Mouse (Mus musculus): ENCODE data around the gene Mxra8. TPM values are rescaled to one million over a fixed set of nuclear protein-coding genes. Genes with fewer than 3 reads are reported as not detected.
A peak's percentile ranks its signal among the peaks of the same experiment; 100 is the strongest.

Mxra8 gene
- 33.6 and 38.5 TPM in 2 replicates for polyA plus RNA-seq (2014; fragmentation: Nextera tagmentation; extraction: Ambion mirVana)

- Histone ChIP-seq H3K9me3 (ENCODE audit: control insufficient read depth, low read length) (no peaks in the 10 kb centered on the region), H3K9ac (ENCODE audit: low read length) (peak within 1 kb of the TSS; percentile 46), H3K27ac (ENCODE audit: low read depth, low read length) (no peak within 1 kb of the TSS; the same call in 1 of the 2 replicates), H3K27me3 (ENCODE audit: control insufficient read depth, insufficient read depth, low read length) (peaks cover 7% of the 10 kb centered on the region), H3K36me3 (ENCODE audit: control insufficient read depth, insufficient read depth, low read length) (peaks cover 2% of the 10 kb centered on the region; the same call in 1 of the 2 replicates), H3K4me3 (ENCODE audit: low read depth, low read length) (peak within 1 kb of the TSS; percentile 40), H3K4me2 (ENCODE audit: low read depth) (peak within 1 kb of the TSS; percentile 57), H3K4me1 (ENCODE audit: control insufficient read depth, insufficient read depth, low read length) (peaks cover 23% of the 10 kb centered on the region)
- DNase-seq (ENCODE audit: low spot score): peak; percentile 82
- under 1% methylated on average over 16 of the region's 16 CpGs for WGBS
- peak; percentile 77 for ATAC-seq (ENCODE audit: insufficient read depth, low FRiP score, low TSS enrichment)
Measured at GRCm38 (mm10) chr4:155839483-155839910, at the start of gene Mxra8. Gene Mxra8, plus strand, starts transcription at chr4:155839680.

GRCm38 (mm10) chr4:155790021-155790489 is 49.4 kb upstream of the Mxra8 start, which contains the start of gene Ankrd65:
Gene Ankrd65, plus strand, starts transcription at chr4:155790439.
- H3K9me3 ChIP-seq (ENCODE audit: control insufficient read depth, low read length): no peaks in the 10 kb centered on the region
- H3K27ac ChIP-seq (ENCODE audit: low read depth, low read length): no peak within 1 kb of the TSS
- H3K4me1 ChIP-seq (ENCODE audit: control insufficient read depth, insufficient read depth, low read length): no peaks in the 10 kb centered on the region
- DNase-seq (ENCODE audit: low spot score): no peak
- 82% methylated on average over 3 of the region's 3 CpGs for WGBS
- no peak within 1 kb of the TSS for H3K4me3 ChIP-seq (ENCODE audit: low read depth, low read length)
- no peaks in the 10 kb centered on the region for H3K36me3 ChIP-seq (ENCODE audit: control insufficient read depth, insufficient read depth, low read length)
- H3K9ac ChIP-seq (ENCODE audit: low read length): no peak within 1 kb of the TSS
- H3K4me2 ChIP-seq (ENCODE audit: low read depth): no peak within 1 kb of the TSS
- no peak for ATAC-seq (ENCODE audit: insufficient read depth, low FRiP score, low TSS enrichment)
- no peaks in the 10 kb centered on the region for H3K27me3 ChIP-seq (ENCODE audit: control insufficient read depth, insufficient read depth, low read length)

GRCm38 (mm10) chr4:155790650-155791161 is 48.8 kb upstream of the Mxra8 start:
- H3K9me3 ChIP-seq (ENCODE audit: control insufficient read depth, low read length): no peaks in the 10 kb centered on the region
- H3K27me3 ChIP-seq (ENCODE audit: control insufficient read depth, insufficient read depth, low read length): no peaks in the 10 kb centered on the region
- DNase-seq (ENCODE audit: low spot score) (no peak), ATAC-seq (ENCODE audit: insufficient read depth, low FRiP score, low TSS enrichment) (no peak)
- H3K27ac ChIP-seq (ENCODE audit: low read depth, low read length): no peak overlapping the region
- no peak overlapping the region for H3K4me2 ChIP-seq (ENCODE audit: low read depth)
- WGBS: 71% methylated on average over 3 of the region's 3 CpGs
- H3K4me3 ChIP-seq (ENCODE audit: low read depth, low read length): no peak overlapping the region
- no peaks in the 10 kb centered on the region for H3K4me1 ChIP-seq (ENCODE audit: control insufficient read depth, insufficient read depth, low read length)
- H3K36me3 ChIP-seq (ENCODE audit: control insufficient read depth, insufficient read depth, low read length): no peaks in the 10 kb centered on the region
- H3K9ac ChIP-seq (ENCODE audit: low read length): no peak overlapping the region

DNA sequence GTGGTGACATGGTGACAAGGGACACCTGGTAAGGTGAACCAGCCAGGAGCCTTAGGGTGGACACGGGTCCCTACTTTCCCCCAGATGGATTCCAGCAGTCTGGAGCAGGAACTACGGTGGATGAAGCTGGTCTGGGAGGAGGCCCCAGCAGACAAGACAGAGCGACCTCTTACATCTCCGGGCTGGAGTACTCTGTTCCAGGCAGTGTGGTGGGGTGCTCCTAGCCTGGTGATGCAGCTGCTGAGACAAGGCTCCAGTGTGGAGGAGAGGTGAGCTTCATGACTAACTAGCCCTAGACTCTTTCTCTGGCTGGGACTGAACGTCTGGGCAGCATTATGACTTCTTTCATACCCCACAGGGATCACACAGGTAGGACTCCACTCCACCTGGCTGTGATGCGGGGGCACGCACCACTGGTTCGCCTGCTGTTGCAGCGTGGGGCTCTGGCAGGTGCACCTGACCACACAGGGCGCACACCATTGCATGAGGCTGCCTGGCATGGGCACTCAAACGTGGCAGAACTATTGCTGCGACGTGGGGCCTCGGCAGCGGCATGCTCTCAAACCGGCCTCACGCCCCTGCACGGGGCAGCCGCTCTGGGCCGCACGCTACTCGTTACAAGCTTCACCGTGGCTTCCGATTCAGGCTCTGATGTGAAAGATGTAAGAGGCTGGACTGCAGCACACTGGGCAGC is 48.1 kb upstream of the Mxra8 start:
- WGBS: 77% methylated on average over 24 of the region's 24 CpGs
- Histone ChIP-seq H3K27ac (ENCODE audit: low read depth, low read length) (no peak overlapping the region), H3K4me3 (ENCODE audit: low read depth, low read length) (no peak overlapping the region), H3K9ac (ENCODE audit: low read length) (no peak overlapping the region), H3K4me1 (ENCODE audit: control insufficient read depth, insufficient read depth, low read length) (no peaks in the 10 kb centered on the region), H3K9me3 (ENCODE audit: control insufficient read depth, low read length) (no peaks in the 10 kb centered on the region), H3K36me3 (ENCODE audit: control insufficient read depth, insufficient read depth, low read length) (no peaks in the 10 kb centered on the region), H3K4me2 (ENCODE audit: low read depth) (no peak overlapping the region), H3K27me3 (ENCODE audit: control insufficient read depth, insufficient read depth, low read length) (no peaks in the 10 kb centered on the region)
- no peak for ATAC-seq (ENCODE audit: insufficient read depth, low FRiP score, low TSS enrichment)
- no peak for DNase-seq (ENCODE audit: low spot score)

GRCm38 (mm10) chr4:155793730-155794129 is 45.8 kb upstream of the Mxra8 start:
- ATAC-seq (ENCODE audit: insufficient read depth, low FRiP score, low TSS enrichment): no peak
- Histone ChIP-seq H3K27me3 (ENCODE audit: control insufficient read depth, insufficient read depth, low read length) (no peaks in the 10 kb centered on the region), H3K4me3 (ENCODE audit: low read depth, low read length) (no peak overlapping the region), H3K4me2 (ENCODE audit: low read depth) (no peak overlapping the region), H3K27ac (ENCODE audit: low read depth, low read length) (no peak overlapping the region), H3K4me1 (ENCODE audit: control insufficient read depth, insufficient read depth, low read length) (no peaks in the 10 kb centered on the region), H3K36me3 (ENCODE audit: control insufficient read depth, insufficient read depth, low read length) (no peaks in the 10 kb centered on the region), H3K9ac (ENCODE audit: low read length) (no peak overlapping the region), H3K9me3 (ENCODE audit: control insufficient read depth, low read length) (no peaks in the 10 kb centered on the region)
- no peak for DNase-seq (ENCODE audit: low spot score)
- 81% methylated on average over 2 of the region's 2 CpGs for WGBS

- 100% methylated on average over 1 of the region's 1 CpGs for WGBS
- no peak for DNase-seq (ENCODE audit: low spot score)
- H3K9me3 ChIP-seq (ENCODE audit: control insufficient read depth, low read length): no peaks in the 10 kb centered on the region
- H3K27me3 ChIP-seq (ENCODE audit: control insufficient read depth, insufficient read depth, low read length): no peaks in the 10 kb centered on the region
- no peak overlapping the region for H3K4me3 ChIP-seq (ENCODE audit: low read depth, low read length)
- ATAC-seq (ENCODE audit: insufficient read depth, low FRiP score, low TSS enrichment): no peak
- peaks cover 11% of the 10 kb centered on the region; the same call in 1 of the 2 replicates for H3K4me1 ChIP-seq (ENCODE audit: control insufficient read depth, insufficient read depth, low read length)
- H3K4me2 ChIP-seq (ENCODE audit: low read depth): no peak overlapping the region
- no peak overlapping the region for H3K9ac ChIP-seq (ENCODE audit: low read length)
- H3K36me3 ChIP-seq (ENCODE audit: control insufficient read depth, insufficient read depth, low read length): no peaks in the 10 kb centered on the region; the same call in none of the 2 replicates
- H3K27ac ChIP-seq (ENCODE audit: low read depth, low read length): no peak overlapping the region
Measured at GRCm38 (mm10) chr4:155802075-155802474, 37.4 kb upstream of the Mxra8 start.

DNA sequence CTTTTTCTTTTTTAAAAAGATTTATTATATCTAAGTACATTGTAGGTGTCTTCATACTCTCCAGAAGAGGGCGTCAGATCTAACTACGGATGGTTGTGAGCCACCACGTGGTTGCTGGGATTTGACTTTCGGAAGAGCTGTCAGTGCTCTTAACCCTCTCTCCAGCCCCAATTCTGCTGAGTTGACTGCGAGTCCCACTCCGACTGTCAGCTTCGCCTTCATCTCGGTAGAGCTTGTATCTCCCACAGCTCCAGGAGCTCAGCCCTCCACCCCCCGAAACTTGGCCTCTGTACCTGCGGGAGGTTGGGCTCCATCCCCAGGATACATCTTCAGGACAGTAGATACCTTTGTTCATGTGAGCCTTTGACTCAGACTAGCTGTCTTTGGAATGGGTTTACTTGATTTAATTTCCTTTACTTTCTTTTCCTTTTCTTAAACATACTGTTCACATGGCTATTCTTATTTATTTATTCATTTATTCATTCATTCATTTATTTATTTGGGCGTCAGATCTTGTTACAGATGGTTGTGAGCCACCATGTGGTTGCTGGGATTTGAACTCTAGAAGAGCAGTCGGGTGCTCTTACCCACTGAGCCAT is 36.6 kb upstream of the Mxra8 start, which contains the start of gene Mrpl20:
TSS of gene Mrpl20 (plus strand) at position 138 of the 599 bp plus-strand sequence.
- Histone ChIP-seq H3K9ac (ENCODE audit: low read length) (peak within 1 kb of the TSS; percentile 78), H3K27ac (ENCODE audit: low read depth, low read length) (no peak within 1 kb of the TSS), H3K4me3 (ENCODE audit: low read depth, low read length) (peak within 1 kb of the TSS; percentile 89), H3K4me1 (ENCODE audit: control insufficient read depth, insufficient read depth, low read length) (peaks cover 11% of the 10 kb centered on the region; the same call in 1 of the 2 replicates), H3K27me3 (ENCODE audit: control insufficient read depth, insufficient read depth, low read length) (no peaks in the 10 kb centered on the region), H3K4me2 (ENCODE audit: low read depth) (peak within 1 kb of the TSS; percentile 76), H3K9me3 (ENCODE audit: control insufficient read depth, low read length) (no peaks in the 10 kb centered on the region), H3K36me3 (ENCODE audit: control insufficient read depth, insufficient read depth, low read length) (peaks cover 4% of the 10 kb centered on the region)
- DNase-seq (ENCODE audit: low spot score): no peak
- no peak for ATAC-seq (ENCODE audit: insufficient read depth, low FRiP score, low TSS enrichment)
- 15% methylated on average over 12 of the region's 12 CpGs for WGBS

DNA sequence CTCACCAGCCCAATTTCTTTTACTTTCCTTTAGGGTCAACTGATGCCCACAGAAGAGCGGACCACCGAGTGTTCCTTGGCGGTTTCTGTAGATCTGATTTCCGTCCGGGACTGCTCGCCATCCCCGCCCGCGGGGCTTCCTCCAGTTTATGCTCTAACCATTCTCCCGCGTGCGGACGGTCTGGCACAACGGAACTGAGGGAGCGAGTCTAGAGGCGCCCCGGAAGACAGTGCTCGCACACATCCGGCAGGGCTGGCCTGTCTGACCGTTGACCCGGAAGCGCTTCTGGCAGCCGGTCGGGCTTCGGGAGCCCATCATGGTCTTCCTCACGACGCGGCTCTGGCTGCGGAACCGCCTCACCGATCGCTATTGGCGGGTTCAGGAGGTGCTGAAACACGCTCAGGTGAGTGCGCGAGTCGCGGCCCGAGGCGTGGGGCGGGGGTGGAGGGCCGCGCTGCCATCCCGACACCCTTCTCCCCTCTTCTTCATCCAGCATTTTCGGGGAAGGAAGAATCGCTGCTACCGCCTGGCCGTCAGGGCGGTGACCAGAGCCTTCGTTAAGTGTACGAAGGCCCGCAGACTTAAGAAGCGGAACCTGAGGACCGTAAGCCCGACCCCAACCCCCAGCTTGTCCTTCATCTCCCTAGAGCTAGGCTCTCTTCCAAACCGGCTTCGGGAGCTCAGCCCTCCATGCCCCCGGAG is 36.0 kb upstream of the Mxra8 start:
- Histone ChIP-seq H3K4me1 (ENCODE audit: control insufficient read depth, insufficient read depth, low read length) (peaks cover 11% of the 10 kb centered on the region; the same call in 1 of the 2 replicates), H3K9ac (ENCODE audit: low read length) (peak overlapping the region; percentile 78), H3K27ac (ENCODE audit: low read depth, low read length) (no peak overlapping the region), H3K9me3 (ENCODE audit: control insufficient read depth, low read length) (no peaks in the 10 kb centered on the region), H3K4me3 (ENCODE audit: low read depth, low read length) (peak overlapping the region; percentile 89), H3K36me3 (ENCODE audit: control insufficient read depth, insufficient read depth, low read length) (peaks cover 7% of the 10 kb centered on the region), H3K4me2 (ENCODE audit: low read depth) (peak overlapping the region; percentile 76), H3K27me3 (ENCODE audit: control insufficient read depth, insufficient read depth, low read length) (no peaks in the 10 kb centered on the region)
- DNase-seq (ENCODE audit: low spot score) (peak; percentile 97), ATAC-seq (ENCODE audit: insufficient read depth, low FRiP score, low TSS enrichment) (peak; percentile 99)
- under 1% methylated on average over 58 of the region's 58 CpGs for WGBS

Measured in neural tube, embryonic 11.5 days (tissue).